Mouse (Mus musculus) left cerebral cortex, postnatal 14 days (tissue): ENCODE data around the gene Dnaaf3. TPM values are rescaled to one million over a fixed set of nuclear protein-coding genes. Genes with fewer than 3 reads are reported as not detected.
A peak's percentile ranks its signal among the peaks of the same experiment; 100 is the strongest.
"Not testable (repeated sequence)": the region's sequence is repeated elsewhere in the genome, so short reads cannot be mapped to it uniquely, and the experiment has no call there.

ENCODE experiments used
- DNase-seq, 2 experiments: peaks; one replicate each; pipeline ENCODE4 v3.0.0; 2021 to 2022; ENCODE audit warnings: low spot score in 2 of 2, mixed read lengths in 1 of 2
- intact Hi-C: fragments of 180-260 bp; cut with DNase I; formaldehyde crosslinking; loops from one replicate; pipeline ENCODE4 v1.15.1; 2025
- long read RNA-seq, 2 experiments: library from polyadenylated mRNA; stranded (forward); transcript quantifications; one replicate each; pipeline ENCODE4 v2.0.0; 2021
- total RNA-seq, 2 experiments: library from RNA; stranded (reverse); gene quantifications; 2 replicates each; pipeline ENCODE4 v1.2.3; 2021

Dnaaf3 gene
- total RNA-seq, result under 1 TPM; 0.31 to 0.34 TPM
- long read RNA-seq, experiment 1, result 0 reads
- long read RNA-seq, experiment 2, result 0 reads

- intact Hi-C loops, result no loop called here
- no peak for DNase-seq
These were observed at the start of gene Dnaaf3 for GRCm38 (mm10) chr7:4532005-4532729. TSS of gene Dnaaf3 (minus strand) at chr7:4532453.

- DNase-seq, intact Hi-C loops: not testable (repeated sequence)
These were observed 49.2 kb upstream of the Dnaaf3 start for GRCm38 (mm10) chr7:4581481-4581880.

- DNase-seq, intact Hi-C loops: not testable (repeated sequence)
These were observed 40.1 kb upstream of the Dnaaf3 start for GRCm38 (mm10) chr7:4572361-4572760.

GRCm38 (mm10) chr7:4562660-4563059 is 30.4 kb upstream of the Dnaaf3 start:
- DNase-seq, result no peak
- intact Hi-C loops, result loop anchor here (5.0 kb wide), 1 partner anchor 60 kb away; no protein-coding TSS in a partner anchor

GRCm38 (mm10) chr7:4557167-4557560 is 24.9 kb upstream of the Dnaaf3 start:
- intact Hi-C loops, result loop anchor here (5.0 kb wide), 2 partner anchors 85 to 250 kb away; no protein-coding TSS in a partner anchor
- DNase-seq, result no peak

- intact Hi-C loops, result loop anchor here (5.0 kb wide), 2 partner anchors 86 to 251 kb away; no protein-coding TSS in a partner anchor
- DNase-seq, result peak; percentile 85 to 91
These were observed 24.3 kb upstream of the Dnaaf3 start for GRCm38 (mm10) chr7:4556256-4557166.

- intact Hi-C loops, result no loop called here
These were observed 15.0 kb upstream of the Dnaaf3 start, which contains the start of gene Syt5 for GRCm38 (mm10) chr7:4547221-4547641. TSS of gene Syt5 (minus strand) at chr7:4547541.

GRCm38 (mm10) chr7:4546591-4547131 is 14.4 kb upstream of the Dnaaf3 start:
- intact Hi-C loops, result no loop called here
- peak; percentile 97 to 99 for DNase-seq

More at GRCm38 (mm10) chr7:4547221-4547641, 15.0 kb upstream of the Dnaaf3 start, which contains the start of gene Syt5:
- peak; percentile 77 to 87 for DNase-seq

- intact Hi-C loops, result no loop called here
These were observed 13.8 kb upstream of the Dnaaf3 start for GRCm38 (mm10) chr7:4546050-4546449.

GRCm38 (mm10) chr7:4542013-4542412 is 9.8 kb upstream of the Dnaaf3 start:
- intact Hi-C loops, result no loop called here
- no peak for DNase-seq

More at GRCm38 (mm10) chr7:4546050-4546449, 13.8 kb upstream of the Dnaaf3 start:
- DNase-seq, result no peak

GRCm38 (mm10) chr7:4541344-4541743 is 9.1 kb upstream of the Dnaaf3 start:
- intact Hi-C loops, result no loop called here
- DNase-seq, result no peak

- DNase-seq, result no peak
- intact Hi-C loops, result no loop called here
These were observed 6.8 kb upstream of the Dnaaf3 start for GRCm38 (mm10) chr7:4539019-4539418.

GRCm38 (mm10) chr7:4537181-4537580 is 4.9 kb upstream of the Dnaaf3 start:
- no peak for DNase-seq
- intact Hi-C loops, result no loop called here

GRCm38 (mm10) chr7:4536369-4536768 is 4.1 kb upstream of the Dnaaf3 start:
- DNase-seq, result no peak
- intact Hi-C loops, result no loop called here

GRCm38 (mm10) chr7:4530166-4530565 is 2.1 kb downstream of the Dnaaf3 start:
- DNase-seq, intact Hi-C loops: not testable (repeated sequence)

- DNase-seq, result no peak
- intact Hi-C loops, result no loop called here
These were observed 5.0 kb downstream of the Dnaaf3 start for GRCm38 (mm10) chr7:4527302-4527689.

- intact Hi-C loops, result no loop called here
- peak; percentile 73 to 88 for DNase-seq
These were observed 5.6 kb downstream of the Dnaaf3 start for GRCm38 (mm10) chr7:4526341-4527301.

- DNase-seq, result peak; percentile 49 to 54
- intact Hi-C loops, result not testable (repeated sequence)
These were observed 7.9 kb downstream of the Dnaaf3 start, which contains the start of gene Tnni3 for GRCm38 (mm10) chr7:4524212-4524922. TSS of gene Tnni3 (minus strand) at chr7:4524229.
